Mouse (Mus musculus) adrenal gland, postnatal 0 days (tissue): ENCODE results near the gene Ndufs6. TPM values are rescaled to one million over a fixed set of nuclear protein-coding genes. Genes with fewer than 3 reads are reported as not detected.

Experiments used
- polyA plus RNA-seq: library from polyadenylated mRNA; unstranded; fragments of >200 nt; fragmentation: Nextera tagmentation; extraction: Ambion mirVana; gene quantifications from 2 replicates; pipeline ENCODE4 v1.2.1, GENCODE M21; 2015

The Ndufs6 gene
- polyA plus RNA-seq = 410 and 424 TPM in 2 replicates

DNA sequence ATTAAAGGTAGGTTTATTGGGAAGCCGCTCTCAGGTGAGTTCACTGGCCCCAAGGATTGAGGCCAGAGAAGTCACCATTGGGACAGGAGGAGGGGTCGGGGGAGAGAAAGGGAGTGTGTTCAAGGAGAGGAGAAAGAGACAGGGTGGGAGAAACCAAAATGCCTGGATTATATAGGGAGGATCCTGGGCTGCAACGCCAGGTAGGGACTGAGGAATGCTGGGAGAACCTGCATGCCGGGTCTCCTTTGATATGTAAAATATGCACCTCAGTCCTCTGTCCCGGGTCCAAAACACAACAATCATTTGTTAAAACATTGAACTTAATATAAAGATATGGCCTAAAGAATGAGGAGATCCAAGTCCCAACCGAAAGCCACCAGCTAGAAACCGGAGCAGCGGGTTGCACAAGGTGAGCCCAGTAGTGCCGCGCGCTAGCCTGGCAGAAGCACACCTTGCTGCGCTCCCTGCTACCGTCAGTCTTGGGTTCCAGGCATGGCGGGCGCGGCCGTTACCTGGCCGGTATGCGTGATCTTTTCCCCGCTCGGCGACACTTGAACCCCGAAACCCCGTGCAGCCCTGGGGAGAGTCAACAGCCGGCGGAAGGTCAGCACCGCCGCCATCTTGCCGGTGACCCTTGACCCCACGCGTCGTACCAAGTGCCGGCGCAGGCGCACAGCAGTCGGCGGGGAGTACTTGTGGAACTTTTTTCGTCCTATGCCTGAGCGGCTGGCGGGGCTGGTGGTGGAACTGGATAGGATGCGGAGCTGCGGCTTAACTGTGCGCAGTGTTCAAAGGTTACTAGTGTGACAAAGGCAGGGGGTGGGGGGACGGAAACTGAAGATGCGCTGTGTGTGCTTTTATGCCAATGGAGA lies at the start of gene Ndufs6, which contains the start of gene Mrpl36:
TSS of gene Ndufs6 (minus strand) at position 716 of the 872 bp plus-strand sequence.
TSS of gene Mrpl36 (plus strand) at position 687 of the 872 bp plus-strand sequence.

Other genes starting within 250 kb of the Ndufs6 start
- gene Irx4, start 68.1 kb downstream of the Ndufs6 start, polyA plus RNA-seq = 0.05 and 0.06 TPM in 2 replicates
- gene Mrpl36, start within 50 bp of the Ndufs6 start, polyA plus RNA-seq = 100 and 127 TPM in 2 replicates
- 22.3 and 22.9 TPM in 2 replicates for gene Lpcat1, start 138.7 kb upstream of the Ndufs6 start, polyA plus RNA-seq
- 0.12 TPM in 1 of 2 replicates, not detected in the other for gene Slc6a3, start 208.2 kb upstream of the Ndufs6 start, polyA plus RNA-seq